Mouse (Mus musculus) adrenal gland, postnatal 25 days (tissue): Measurements from ENCODE around the gene Map2k2. TPM values are rescaled to one million over a fixed set of nuclear protein-coding genes. Genes with fewer than 3 reads are reported as not detected.

Experiments used
- DNase-seq: peaks from one replicate; pipeline ENCODE4 v3.0.0; 2021; ENCODE audit warnings: mixed read lengths
- total RNA-seq: library from RNA; stranded (reverse); gene quantifications from 2 replicates; pipeline ENCODE4 v1.2.3, GENCODE M21; 2021

Map2k2 gene
- total RNA-seq, 1 experiment from 2014 or later = 184 TPM

DNA sequence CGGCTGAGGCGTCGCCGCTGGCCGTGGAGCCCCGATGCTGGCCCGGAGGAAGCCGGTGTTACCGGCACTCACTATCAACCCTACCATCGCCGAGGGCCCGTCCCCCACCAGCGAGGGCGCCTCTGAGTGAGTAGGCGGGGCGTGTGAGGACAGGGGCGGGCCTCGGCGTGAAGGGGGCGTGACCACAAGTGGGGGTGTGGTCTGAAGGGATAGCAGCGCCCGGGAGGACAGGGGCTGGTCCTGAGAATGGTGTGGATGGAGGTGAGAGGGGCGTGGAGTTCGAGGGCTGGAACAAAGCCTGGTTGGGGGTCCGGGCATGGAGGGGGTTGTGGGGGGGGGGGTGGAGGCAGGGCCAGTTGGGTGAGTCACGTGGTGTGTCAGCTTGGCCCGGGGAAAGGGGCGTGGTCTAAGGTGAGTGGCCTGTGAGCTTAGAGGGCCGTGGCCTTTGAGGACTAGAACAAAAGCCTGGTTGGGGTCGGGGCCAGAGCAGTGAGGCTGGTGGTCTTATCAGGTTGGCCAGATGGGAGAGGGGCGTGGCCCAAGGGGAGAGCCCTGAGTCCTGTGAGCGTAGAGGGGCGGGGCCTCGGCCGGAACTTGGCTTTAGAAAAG, 502 bp downstream of the Map2k2 start:
- DNase-seq = peak; percentile 88

DNA sequence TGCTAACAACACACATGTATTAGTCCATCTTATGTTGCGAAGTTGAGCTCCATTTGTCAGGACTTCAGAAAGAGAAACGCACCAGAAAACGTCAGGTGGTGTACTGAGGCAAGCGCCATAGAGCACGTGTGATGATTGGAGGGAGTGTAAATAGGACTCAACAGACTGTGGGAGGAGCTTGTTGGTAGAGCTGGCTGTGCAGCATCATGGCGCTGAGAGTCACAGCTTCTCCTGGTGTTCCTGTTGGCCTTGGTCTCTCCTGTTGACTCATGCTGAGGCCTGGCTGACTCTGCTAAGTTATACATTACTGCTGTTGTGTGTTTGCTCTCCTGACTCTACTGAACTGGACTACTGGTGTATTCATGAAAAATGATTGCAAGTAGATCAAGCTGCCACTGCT, 7.2 kb downstream of the Map2k2 start:
- no peak for DNase-seq

DNA sequence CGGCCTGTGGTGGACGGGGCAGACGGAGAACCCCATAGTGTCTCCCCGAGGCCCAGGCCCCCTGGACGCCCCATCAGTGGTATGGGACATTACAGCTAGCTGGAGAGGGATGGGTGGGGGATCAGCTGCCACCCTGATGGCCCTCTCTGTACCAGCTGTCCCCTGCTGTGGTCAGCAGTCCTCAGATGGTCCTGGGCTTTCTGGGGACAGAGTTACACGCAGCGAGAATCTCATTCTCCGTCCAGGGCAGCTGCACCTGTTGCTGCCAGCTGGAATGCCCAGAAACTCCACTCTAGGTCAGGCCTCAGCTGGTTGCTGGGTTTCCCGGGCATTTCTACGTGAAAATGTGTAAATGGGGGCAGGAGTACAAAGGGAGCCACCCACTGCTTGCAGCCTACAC, 13.9 kb downstream of the Map2k2 start:
- no peak for DNase-seq

DNA sequence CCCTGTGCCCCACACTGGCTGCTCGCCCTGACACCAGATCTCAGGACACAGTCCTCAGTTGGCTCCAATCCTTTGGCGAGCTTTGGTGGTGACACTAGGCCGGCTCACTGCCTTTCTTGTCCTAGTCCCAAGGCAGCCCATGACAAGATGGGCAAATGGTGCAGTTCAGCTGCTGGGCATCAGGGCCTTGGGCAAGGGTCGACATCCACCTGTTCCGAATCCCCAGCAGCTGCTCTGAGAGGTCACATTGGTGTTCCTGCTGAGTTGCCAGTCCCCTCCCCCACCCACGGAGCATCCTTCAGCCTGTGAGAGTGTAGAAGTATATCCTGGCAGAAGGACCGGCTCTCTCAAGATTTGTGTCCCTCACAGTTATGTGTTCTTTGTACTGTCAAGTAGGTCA, 14.9 kb downstream of the Map2k2 start:
- DNase-seq = no peak

DNA sequence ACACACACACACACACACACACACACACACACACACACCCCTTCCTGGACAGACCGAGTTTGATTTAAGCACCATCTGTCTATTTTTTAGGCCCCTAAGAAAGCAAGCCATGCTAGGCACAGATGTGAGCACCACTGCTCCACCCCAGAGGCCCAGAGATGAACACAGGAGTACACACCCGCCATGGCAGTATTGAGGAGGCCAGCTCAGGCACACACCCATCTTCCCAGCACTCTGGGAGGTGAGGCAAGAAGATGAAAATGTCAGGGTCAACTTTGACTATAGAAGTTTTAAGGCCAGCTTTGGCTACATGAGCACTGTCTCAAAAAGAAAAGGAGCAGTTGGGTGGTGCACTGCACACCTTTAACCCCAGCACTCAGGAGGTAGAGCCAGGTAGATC, 17.2 kb downstream of the Map2k2 start:
- DNase-seq = no peak

DNA sequence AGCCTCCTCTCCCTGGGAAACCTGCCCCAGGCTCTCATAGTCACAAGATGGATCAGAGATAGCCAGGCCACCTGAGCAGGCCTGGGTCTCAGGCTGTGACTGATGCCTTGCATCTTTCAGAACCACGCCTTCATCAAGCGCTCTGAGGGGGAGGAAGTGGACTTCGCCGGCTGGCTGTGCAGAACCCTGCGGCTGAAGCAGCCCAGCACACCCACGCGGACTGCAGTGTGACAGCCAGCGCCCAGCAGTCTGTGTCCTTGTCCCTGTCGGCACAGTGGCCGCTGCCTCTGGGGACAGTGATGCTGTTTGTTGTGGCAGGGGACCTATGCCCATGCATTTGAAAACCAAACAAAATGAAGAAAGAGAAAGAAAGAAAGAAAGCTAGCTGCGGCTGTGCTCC, 17.8 kb downstream of the Map2k2 start:
- DNase-seq = peak; percentile 59

DNA sequence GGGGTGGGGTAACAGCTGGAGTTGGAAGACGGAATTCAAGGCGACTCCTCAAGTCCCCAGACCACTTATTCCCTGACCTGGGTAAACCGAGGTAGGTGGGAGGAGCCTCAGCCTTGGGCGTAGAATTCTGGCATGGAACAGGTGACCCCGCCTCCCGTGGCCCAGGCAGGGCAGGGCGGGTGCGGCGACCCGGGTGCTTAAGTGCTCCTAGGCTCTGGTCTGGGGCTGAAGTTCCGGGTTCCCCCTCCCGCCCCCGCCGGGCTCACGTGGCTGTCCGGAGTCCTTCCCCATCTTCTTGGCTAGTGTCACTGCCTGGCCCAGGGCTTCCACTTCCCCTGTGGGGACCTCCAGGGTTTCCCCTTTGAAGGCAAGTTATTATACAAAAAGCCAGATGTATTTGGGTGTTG, 28.5 kb downstream of the Map2k2 start:
- peak; percentile 59 for DNase-seq

DNA sequence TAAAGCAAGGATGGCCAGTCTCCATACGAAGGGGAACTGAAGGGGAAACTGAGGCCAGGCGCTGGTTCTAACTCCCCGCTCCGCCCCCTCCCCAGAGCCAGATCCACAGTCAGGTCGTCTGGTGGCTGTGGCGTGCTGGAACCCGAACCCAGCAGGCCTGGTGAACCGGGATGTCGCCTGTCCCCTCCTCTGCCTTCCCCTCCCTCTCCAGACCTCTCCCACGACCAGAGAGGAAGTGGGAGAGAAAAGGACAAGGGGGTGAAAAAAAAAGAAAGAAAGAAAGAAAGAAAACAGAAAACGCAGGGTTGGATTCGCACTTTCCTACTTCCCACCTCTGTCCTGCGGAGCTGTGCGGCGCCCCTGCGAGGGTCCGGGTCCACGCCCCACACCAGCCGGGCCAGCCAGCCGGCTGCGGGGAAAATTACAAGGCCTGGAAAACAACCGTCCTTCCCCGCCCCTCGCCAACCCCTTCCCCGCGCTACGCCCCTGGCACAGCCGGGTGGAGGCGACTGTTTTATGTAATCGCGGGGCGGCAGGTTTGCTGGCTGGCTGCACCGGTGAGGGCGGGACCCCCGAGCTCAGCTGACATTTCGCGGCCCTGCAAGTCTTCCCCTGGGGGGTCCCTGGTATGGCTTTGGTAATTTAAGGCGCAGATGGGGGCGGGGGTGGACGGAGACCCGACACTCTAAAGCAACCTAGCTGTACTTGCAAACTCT, 29.4 kb downstream of the Map2k2 start, which contains the start of gene Zbtb7a:
Zbtb7a (plus strand) TSS at position 255 of the 716 bp plus-strand sequence.
- DNase-seq = peak; percentile 49

DNA sequence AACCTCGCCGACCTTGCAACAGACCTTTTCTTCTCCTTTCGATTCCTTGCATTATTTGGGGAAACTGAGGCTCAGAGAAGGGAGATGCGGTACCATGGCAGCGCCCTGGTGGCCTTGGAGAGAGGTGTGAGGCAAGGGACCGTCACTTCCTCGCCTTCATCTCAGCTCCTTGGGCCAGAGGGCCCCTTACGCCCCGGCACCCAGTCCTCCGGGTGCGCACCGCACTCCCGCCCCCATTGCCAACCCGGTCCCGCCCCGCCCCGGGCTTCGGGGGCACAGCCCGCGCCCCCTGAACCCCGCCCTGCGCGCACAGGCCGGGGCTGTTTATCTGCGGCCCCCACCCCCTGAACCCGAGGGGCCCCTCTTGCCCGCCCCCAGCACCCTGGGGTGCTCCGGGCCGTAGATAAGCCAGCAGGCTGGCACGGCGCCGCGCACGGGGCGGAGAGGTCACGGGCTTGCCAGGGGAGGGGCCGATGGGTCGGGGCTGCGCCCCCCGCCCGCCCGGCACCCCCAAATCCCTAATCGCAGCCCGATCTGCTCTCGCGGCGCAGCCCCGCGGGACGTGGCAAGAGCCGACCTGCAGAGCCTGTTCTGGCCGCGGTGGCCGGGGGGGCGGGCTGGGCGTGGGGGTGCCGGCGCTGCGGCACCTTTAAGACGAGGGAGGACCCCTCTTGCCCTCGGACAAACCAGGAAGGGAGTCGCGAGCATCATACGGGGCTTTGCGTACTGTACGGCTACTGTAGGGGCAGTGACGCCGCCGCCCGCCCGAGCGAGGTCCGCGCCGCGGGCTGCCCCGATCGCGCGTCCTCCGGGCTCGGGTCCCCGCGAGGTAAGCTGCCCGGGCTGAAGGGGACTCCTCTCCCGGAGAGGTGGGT, 30.4 kb downstream of the Map2k2 start:
- DNase-seq = peak; percentile 72

DNA sequence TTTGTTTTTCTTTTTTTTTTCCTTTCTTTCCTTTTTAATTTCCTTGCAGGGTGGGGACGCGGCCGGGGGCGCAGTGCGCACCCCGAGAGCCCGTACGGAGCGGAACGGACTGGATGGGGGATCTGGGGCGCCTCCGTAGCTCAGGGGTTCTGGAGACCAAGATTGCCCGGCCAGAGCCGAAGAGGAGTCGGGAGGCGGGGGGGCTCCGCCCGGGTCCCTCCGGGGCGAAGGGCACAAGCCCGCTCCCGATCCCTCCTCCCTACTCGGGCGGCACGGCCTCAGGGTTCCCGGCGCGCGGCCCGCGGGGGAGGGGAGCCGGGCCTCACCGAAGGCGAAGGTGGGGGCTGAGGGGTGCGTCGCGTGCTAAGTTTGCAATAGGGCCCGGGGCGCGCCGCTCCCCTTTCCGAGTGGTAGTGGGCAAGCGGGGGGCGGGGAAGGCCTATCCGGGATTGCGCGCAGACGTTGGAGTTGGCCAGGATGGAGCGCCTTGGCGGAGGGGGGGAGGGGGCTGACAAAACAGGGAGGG, 31.1 kb downstream of the Map2k2 start:
- DNase-seq = peak; percentile 82

DNA sequence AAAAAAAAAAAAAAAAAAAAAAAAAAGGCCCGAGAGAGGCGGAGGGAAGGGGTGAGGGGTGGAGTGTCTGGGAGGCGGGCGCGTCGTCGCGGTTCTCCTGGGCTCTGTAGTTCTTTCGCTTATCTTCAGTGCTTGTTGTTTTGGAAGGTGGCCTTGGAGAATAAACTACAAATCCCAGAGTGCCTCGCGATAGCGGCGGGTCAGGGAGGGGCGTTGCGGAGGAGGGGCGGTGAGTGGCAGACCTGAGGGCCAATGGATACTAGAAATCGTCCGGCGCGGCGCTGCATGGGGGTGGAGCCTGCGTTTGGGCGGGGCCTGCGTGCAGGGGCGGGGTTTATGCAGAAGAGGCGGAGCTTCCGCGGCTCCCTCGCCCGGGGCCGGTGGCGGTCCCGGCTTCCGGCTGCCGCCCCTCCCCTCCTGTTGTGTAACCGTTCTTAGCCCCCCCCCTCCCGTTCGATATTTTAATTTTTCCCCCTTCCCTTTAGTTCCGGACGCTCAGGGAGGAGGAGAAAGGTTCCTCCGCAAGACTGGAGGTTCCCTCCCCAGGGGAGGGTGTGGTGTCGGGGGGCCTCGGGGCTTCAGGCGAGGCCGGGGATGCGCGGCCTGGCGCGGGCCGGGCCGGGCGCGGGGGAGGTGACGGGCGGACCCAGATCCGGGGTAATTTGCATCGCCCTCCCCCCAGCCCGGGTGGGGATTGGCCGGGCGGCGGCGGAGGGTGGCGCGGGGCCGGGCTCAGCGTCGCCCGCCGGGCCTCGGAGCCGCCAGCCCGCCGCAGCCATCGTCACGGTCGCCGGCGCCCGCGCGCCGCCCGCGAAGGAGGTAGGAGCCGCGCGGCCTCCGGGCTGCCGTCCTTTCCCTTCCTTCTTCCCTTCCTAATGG, 31.8 kb downstream of the Map2k2 start:
- peak; percentile 99 for DNase-seq

DNA sequence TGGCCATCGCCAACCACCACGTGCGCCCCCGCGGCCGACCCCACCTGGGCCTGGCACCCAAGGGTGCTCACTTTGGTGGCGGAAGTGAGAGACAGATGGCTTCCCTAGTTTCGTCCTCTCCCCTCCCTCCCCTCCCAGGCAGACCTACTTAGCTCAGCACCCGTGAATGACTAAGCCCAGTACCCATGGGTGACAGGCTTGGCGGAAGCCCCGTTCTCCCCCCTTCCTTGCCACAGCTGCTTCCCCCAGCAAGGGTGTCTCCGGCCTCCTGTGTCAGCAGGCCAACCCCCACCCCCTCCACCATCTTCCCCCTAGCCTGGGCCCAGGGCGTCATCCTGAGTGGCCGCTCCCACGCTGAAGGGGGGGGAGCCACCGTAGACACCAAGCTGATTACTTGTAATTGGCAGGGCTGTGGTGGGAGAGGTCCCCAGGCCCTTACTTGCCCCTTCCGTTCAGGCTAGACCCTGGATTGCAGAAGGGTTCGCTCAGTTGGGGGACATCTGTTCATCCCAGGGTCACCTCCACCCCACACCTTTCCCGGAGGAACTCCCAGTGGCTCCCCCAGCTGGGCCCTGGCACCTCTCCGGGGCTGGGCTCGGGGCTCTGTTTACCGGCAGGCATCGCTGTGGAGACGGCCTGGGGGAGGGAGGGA, 32.5 kb downstream of the Map2k2 start:
- DNase-seq = no peak

DNA sequence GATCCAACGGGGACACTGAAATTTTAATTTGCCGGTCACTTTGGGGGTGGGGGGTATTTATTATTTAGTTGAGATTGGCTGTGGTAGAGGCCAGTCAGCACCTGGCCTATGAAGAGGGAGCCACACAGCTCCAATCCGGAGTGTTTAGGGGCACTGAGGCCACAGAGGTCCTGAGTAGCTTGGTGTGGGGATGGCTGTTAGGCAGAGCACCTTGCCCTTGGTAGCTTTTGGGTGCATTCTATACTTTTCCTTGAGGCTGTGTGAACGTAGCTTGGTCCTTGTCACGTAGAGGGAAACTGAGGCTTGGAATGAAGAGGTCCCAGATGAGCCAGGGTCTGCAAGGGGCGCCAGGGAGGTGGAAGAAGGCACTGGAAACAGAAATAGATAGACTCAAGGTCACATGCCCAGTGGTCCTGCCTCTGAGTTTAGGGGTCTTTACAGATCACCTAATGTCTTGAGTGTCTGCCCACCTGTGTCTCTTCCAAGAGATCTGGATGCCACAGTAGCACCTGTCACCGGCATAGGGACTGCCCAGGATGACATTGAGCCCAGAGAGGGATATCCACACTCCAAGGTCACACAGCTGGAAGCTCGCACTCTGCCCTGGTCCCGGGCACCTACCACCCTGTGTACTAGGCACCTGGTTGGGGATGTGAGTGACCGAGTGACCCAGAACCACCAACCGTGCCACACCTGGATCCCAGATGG, 33.3 kb downstream of the Map2k2 start:
- no peak for DNase-seq

DNA sequence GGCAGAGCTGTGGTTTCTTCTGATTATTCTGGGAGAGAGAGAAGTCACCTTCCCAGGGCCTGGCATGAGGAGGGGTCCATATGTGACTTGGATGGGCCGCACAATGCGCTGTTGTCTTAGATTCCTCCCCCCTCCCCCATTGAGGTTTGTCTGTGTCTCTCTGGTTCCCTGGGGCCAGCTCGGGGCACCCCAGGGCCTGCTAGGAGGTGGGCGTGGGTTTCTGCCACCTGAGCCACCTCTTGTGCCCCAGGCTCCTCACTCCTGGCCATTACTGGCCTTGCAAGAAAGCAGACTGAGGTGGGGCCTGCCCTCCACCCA, 33.8 kb downstream of the Map2k2 start:
- no peak for DNase-seq

DNA sequence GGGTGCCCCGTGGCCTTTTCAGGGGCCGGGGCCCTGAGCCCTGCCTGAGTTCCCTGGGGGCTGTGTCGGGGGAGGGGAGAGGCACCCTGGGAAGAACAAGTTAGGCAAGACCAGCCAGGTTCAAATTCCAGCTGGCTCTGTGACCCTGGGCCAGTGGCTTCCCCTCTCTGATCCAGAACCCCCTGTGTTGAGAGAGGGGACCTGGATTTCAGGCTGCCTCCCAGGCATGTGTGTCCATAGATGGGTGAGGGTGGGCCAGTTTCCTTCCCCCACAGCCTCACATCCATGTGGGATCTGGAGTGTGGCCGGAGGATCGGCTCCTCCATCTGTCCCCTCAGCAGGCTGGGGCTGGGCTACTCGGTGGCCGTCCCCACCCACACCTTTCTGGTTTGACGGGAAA, 34.3 kb downstream of the Map2k2 start:
- DNase-seq = no peak

DNA sequence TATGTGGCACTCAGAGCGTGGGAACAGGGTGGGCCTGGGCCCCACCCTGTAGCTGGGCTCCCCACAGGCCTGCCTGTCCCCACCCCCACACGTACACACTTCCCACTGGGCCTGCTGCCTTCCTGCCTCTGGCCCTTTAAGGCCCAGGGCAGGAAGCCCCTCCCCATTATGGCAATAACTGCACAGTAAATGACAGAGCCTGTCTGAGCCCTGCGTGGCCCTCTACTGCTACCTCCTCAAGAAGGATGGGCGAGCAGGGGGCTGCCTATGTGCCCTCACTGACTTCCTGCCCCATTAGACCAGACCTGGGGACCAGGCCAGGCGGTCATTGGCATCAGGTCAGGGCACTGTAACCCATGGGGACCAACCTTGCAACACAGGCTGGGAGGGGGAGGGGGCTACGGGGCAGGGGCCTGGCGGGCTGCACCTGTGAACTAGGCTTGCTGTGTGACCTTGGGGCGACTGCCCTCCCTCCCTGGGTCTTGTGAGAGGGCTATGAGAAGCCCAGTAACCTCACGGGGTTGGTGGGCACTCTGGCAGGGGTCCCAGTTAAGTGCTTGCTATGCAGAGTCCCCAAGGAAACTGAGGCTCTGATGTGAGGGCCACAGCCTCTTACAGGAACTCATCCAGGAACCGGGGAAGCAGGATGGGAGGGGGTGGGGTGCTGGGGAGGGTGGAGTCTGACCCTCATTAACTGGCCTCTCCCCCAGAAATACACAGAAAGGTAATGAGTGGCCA, 35.2 kb downstream of the Map2k2 start:
- DNase-seq = no peak

DNA sequence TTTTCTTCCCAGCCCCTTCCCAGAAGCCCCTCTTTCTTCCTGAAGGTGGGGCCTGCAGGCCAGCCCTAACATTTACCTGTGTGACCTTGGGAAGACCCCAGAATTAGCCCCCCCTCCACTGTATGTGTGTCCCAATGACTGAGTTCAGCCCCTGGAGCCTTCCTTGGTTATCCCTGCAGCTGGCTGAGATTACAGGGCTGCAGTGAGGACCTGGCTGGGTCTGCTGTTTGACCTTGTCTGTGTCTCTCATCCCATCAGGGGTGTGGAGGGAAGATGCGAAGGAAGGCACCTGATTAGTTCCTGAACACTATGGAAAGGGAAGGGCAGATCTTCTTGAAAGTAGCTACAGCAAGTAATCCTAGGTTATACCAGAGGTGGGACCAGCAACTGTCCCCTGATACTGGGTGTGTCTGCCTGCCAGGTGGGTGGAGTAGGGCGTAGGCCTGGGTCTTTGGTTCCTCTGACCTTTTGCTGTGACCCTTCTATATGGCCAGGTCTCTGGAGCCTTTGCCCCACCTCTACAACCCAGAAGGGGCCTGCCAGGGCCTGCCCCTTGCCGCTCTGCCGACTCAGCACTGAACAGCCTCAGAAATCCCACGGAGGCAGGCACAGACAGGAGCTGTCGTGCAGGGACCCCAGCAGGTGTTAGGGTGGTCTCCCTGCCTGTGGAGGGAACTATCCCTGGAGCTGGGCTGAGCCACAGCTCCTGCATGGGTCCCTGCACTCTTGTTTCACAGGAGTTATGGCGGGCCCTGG, 35.9 kb downstream of the Map2k2 start:
- no peak for DNase-seq

DNA sequence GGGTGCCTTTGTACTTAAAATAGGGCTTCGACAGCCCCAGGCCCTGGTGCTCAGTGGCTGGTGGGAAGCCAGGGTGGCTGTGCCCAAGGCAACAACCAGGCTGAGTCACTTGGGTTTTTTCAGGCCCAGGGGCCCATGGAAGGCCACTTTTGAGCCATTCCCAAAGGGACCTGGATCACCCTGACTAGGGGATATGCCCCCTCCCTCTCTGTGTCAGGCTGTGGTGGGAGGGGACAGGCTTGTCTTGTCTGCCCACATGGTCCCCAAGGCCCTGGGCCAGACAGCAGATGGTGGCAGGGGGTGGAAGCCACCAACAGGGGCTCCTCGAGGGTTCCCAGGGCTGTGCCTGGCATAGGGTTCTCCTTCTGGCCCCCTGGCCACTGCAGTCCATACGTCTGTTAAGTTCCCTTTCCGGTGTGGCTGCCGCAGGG, 36.9 kb downstream of the Map2k2 start:
- no peak for DNase-seq

DNA sequence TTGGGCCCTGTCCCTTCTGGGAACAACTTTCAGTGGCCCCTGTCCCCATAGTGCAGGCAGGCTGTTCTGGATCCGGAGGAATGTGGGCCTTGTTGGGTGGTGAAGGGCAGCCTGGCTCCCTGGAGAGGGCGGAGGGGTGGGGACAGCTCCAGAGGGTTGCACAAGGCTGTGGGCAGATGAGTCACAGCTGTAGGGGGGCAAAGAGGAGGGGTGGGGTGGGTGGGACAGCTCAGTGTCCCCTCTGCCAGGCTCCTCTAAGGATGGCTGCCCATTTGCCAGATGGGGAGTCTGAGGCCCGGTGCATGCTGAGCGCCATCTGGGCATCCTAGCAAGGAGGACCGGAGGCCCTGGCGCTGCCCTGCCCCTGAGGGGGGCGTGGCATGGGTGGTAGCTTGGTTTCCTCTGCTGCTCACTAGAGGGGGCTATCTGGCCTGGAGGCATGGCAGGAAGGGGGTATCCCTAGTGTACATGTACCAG, 37.5 kb downstream of the Map2k2 start:
- DNase-seq = peak; percentile 71
